Mouse (Mus musculus) megakaryocyte progenitor cell, adult 5-6 weeks (primary cell): Measurements from ENCODE around the gene Kdelc2. TPM values are rescaled to one million over a fixed set of nuclear protein-coding genes. Genes with fewer than 3 reads are reported as not detected.

ENCODE experiments used
- ATAC-seq: replicated peaks from 2 replicates; pipeline ENCODE4 v1.8.0; 2016; ENCODE audit warnings: mild to moderate bottlenecking, moderate TSS enrichment, inconsistent platforms; ENCODE audit not compliant: poor library complexity
- total RNA-seq, 2 experiments: library from RNA; stranded (forward) in 1 of 2; stranded (reverse) in 1 of 2; fragments of 157-497, 149-512 nt in 1 of 2; fragments of 200-1000 nt in 1 of 2; gene quantifications; 2 replicates each; pipeline versions ENCODE4 v1.2.3 to v1.2.4; 2015 to 2017

Kdelc2 gene
- total RNA-seq, 2 experiments from 2014 or later: 8.1 to 10.5 TPM

DNA sequence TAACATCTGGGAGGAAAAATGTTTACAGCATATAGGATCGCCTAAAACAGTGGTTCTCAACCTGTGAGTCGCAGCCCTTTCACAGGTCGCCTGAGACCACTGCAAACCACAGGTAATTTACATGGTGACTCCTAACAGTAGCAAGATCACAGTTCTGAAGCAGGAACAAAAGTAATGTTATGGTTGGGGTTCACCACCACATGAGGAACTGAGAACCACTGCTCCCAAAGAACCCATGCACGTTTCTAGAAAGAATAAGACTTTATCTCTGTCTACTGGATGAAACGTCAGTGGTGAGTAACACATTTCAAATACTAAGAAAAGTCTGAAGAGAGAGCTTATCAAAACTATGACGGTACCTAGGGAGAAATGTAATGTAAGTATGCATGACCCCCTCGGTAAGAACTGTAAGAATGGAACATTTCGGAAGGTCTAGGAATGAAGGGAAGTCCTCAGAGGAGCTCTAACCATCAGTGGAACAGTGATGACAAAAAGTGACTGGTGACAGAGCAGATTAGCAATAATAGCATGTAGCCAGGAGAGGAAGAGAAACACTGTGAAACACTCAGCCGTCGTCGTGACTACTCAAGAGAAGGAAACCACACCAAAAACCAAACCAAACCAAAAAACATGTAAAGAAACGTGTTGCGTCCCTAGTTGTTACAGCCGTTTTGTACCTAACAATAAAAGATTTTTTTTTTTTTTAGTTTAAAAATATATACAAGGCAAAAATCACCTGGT, 52.2 kb downstream of the Kdelc2 start:
- peak; percentile 57 for ATAC-seq

DNA sequence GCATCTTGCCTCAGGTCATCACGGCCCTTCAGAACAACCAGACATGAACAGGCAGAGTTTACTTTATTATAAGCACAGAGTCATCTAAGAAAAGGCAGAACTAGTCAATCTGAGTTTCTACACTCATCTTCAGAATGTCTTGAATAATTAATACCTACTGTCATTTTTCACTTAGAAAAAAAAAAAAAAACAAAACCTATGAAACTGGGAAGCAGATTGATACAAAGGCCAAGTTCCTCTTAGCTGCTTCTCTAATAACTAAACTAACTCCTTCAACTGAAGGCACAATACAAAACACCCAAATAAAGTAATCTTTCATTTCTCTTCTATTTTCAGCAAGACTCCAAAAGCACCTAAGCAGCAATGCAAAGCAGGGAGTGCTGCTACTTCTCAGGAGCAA, 66.8 kb downstream of the Kdelc2 start:
- no peak for ATAC-seq

Other genes starting within 250 kb of the Kdelc2 start
- gene Ddx10, start 136.0 kb upstream of the Kdelc2 start, total RNA-seq (2015): 55.8 and 62.1 TPM in 2 replicates
- 57.4 and 82.6 TPM in 2 replicates for gene Ddx10, start 136.0 kb upstream of the Kdelc2 start, total RNA-seq (2017)
- 0.07 TPM in 1 of 2 replicates, not detected in the other for gene Exph5, start 82.4 kb upstream of the Kdelc2 start, total RNA-seq (2015)
- gene Exph5, start 82.4 kb upstream of the Kdelc2 start, total RNA-seq (2017): 0.03 TPM in 1 of 2 replicates, not detected in the other
- gene 4930550C14Rik, start 18.3 kb downstream of the Kdelc2 start, total RNA-seq (2015): 0.32 and 0.44 TPM in 2 replicates
- gene 4930550C14Rik, start 18.3 kb downstream of the Kdelc2 start, total RNA-seq (2017): 0.50 TPM in 1 of 2 replicates, not detected in the other
- gene Atm, start 152.7 kb downstream of the Kdelc2 start, total RNA-seq (2015): 32.2 and 42.4 TPM in 2 replicates
- gene Atm, start 152.7 kb downstream of the Kdelc2 start, total RNA-seq (2017): 33.6 and 54.9 TPM in 2 replicates
- 35.7 and 36.8 TPM in 2 replicates for gene Npat, start 153.0 kb downstream of the Kdelc2 start, total RNA-seq (2015)
- gene Npat, start 153.0 kb downstream of the Kdelc2 start, total RNA-seq (2017): 19.7 and 24.9 TPM in 2 replicates
- gene Acat1, start 226.4 kb downstream of the Kdelc2 start, total RNA-seq (2015): 83.7 and 109 TPM in 2 replicates
- gene Acat1, start 226.4 kb downstream of the Kdelc2 start, total RNA-seq (2017): 64.5 and 64.7 TPM in 2 replicates